Mouse (Mus musculus): Measurements from ENCODE around the gene Sars2.

The Sars2 gene

DNA sequence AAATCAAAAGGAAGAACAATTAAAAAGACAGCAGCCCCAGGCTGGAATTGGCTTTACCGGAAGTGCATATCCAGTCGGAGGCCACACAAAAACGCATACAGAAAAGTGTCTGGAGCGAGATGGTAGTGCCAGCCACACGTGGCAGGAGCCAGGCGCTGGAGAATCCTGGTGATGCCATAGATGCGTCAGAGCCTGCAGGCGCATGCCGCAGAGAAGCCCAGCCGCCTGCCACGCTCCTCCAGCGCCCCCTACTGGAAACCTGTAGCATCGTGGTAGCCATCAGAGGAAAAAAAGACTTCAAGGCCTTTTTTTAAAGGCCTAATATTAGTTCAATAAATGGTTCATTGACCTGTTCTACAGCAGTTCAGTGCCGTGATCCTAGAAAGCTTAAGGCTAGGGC lies 15.2 kb upstream of the Sars2 start:
- in situ Hi-C loops (cut with MboI, MseI) = loop anchor here (10.0 kb wide), 1 partner anchor 122 kb away; no protein-coding TSS in a partner anchor

DNA sequence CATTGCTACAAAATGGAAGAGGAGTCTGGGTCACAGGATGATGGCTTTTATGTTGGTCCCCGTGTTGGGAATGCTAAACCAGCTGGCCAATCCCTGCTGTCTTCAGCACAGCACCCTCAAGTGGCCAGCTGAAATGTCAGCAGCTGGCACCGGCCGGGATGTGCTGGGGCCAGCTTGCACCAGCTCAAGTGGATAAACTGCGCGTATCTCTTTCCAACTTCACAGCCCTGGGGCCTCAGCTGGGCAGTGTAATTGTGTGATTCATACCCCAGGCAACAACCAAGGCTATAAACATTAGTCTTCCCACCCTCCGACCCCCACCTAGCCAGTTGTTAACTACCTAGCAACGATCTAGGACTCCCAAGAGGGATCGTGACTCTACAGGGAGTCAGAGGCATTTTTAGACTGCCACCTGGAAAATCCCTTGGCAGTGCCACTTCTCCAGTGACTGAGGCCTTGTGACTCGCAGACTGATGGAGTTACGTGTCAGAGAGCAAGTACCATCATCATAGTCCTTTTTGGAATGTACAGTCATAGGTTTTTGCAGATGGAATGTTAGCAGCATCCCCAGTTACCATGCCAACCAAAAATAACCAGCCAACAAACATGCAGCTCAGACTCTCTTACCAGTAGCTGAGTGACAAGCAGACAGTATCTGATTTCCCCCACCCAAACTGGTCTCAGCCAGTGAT lies 14.0 kb upstream of the Sars2 start:
- in situ Hi-C loops (cut with MboI, MseI) = loop anchor here (10.0 kb wide), 1 partner anchor 123 kb away; no protein-coding TSS in a partner anchor

DNA sequence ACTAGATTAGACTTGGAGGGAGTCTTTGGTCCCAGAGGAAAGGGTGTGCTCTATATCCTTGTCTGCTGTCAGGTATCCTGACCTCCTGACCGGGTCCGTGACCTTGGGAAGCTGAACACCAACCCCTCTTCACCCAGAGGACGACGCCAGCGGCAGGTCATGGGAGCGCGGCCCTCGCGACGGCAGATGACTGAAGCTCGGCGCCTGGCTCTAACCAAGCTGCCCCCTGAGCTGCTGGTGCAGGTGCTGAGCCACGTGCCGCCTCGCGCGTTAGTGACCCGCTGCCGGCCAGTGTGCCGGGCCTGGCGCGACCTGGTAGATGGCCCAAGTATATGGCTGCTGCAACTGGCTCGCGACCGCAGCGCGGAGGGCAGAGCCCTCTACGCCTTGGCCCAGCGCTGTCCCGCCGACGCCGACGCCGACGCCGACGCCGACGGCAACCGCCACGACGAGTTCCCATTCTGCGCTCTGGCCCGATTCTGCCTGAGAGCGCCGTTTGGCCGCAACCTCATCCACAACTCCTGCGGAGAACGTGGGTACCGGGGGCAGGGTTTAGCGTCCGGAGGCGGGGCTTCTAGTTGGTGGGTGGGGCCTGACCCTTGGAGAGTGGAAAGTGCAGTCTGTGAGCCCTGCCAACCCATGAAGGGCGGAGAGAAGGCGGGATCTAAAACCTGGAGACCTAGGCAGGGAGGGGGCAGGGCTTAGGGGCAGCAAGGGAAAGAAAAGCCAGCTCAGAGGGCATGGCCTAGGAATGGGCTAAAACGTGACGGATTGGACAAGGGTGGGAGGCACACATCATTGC lies 9.2 kb upstream of the Sars2 start:
- in situ Hi-C loops (cut with MboI, MseI) = no loop called here

DNA sequence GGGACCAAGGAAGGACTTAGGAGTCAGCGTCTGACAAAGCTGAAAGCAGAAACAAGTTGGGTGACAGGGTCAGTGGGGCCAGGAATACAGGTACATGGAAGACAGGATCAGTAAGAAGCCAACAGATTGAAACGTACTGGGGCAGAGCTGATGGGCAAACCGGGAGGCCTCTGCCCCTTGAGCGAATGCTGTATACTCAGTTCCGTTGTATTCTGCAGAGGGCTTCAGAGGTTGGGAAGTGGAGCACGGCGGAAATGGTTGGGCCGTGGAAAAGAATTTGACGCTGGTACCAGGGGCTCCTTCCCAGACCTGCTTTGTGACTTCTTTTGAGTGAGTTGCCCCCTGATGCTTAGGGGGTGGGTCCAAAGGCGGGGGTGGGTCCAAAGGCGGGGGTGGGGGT lies 8.6 kb upstream of the Sars2 start:
- in situ Hi-C loops (cut with MboI, MseI) = no loop called here

DNA sequence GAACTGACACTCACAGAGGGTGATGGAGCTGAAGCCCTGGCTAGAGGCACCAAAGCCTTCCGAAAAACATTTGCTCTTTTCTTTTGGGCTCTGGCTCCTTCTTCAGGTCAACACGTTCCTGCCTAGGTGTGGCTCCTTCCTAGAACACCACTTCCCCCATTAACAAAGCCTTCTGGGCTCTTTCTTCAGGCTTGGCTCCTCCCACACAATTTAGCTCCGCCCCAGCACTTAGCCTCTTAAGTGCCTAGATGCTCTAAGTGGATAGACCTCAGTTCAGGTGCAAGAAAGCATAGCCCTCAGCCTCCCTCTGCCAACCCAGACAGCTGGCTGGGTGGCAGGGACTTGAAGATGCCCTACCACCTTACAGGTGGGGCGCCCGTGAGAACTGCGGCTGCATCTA lies 6.1 kb upstream of the Sars2 start:
- in situ Hi-C loops (cut with MboI, MseI) = no loop called here

DNA sequence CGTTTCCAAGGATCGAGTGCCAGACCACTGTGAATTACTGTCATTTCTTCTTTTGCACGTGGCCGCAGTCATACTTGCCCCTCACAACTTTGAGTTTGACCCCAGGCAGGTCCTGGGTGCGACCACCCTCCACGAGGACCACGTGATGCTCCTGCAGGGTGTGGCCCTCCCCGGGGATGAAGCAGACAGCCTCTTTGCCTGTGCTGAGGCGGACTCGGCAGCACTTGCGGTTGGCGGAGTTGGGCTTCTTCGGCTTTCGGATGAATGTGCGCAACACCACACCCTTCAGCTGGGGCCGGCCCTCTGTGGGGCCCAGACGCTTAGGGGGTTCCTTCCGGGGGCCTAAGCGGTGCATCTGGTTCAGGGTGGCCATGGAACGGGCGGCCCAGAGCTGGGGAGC lies 2.0 kb upstream of the Sars2 start:
- in situ Hi-C loops (cut with MboI, MseI) = no loop called here

DNA sequence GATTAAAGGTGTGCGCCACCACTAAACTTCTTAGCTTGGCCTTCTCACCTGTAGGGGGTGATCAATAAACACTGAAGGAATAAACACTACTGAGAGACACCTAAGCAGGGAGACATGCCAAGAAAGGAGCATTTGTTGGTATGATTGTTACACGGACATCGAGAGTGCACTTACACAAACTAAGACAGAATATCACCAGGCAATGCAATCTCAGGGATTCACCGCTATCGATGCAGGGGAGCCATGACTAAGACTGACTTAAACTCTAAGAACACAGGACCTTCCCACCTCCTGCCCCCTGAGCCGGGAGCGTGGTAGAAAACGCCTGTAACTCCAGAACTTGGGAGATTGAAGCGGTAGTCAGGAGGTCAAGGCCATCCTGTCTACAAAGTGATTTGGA lies 843 bp upstream of the Sars2 start:
- in situ Hi-C loops (cut with MboI, MseI) = no loop called here

DNA sequence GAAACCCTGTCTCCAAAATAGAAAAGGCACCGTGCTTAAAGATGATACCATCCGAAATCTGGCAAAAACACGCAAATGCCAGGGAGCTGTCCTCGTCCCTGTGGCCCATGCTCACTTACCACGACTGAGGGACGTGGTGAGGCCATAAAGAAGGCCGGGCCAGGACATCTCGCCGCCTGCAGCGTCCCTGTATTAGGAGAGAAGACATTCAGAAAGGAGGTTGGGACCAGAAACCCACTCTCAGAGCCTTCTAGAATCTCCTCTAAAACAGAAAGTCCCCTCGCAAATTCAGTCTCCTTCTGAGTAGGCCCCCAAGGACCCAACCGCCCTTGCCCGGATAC lies 454 bp upstream of the Sars2 start:
- in situ Hi-C loops (cut with MboI, MseI) = no loop called here

DNA sequence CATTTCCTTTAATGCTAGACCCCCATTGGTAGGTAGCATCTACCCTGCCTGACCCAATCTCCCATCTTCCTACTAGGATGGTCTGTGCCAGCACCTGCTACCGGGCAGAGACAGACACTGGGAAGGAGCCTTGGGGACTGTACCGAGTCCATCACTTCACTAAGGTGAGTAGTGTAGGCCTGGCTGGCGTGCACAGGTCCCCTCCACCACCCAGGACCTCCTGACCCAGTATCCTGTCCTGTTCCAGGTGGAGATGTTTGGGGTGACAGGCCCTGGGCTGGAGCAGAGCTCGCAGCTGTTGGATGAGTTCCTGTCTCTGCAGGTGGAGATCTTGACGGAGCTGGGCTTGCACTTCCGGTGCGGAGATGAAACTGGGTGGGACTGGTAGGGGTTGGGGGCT lies 8.1 kb downstream of the Sars2 start:
- in situ Hi-C loops (cut with MboI, MseI) = loop anchor here (10.0 kb wide), 1 partner anchor 1175 kb away; no protein-coding TSS in a partner anchor

DNA sequence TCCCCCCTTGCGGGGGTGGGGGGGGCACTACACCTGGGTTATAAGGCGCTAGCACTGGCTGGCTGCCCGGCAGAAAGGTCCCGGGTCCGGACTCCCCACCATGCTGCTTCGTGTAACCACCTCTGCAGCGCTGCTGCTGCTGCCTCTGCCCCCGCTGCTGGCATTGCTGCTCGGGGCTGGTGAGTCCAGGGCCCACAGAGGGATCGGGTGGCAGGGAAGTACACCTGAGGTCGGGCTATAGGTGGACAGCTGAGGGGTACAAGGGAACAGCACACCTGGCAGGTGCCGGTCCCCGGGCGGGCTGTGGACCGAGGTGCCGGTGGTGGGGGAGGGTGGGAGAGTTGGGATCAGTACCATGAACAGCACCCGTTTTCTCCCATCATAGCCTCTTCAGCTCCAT lies 14.3 kb downstream of the Sars2 start, which contains the start of gene Ccer2:
Gene Ccer2, plus strand, starts transcription at position 96 of the 400 bp plus-strand sequence.
- in situ Hi-C loops (cut with MboI, MseI) = loop anchor here (10.0 kb wide), 1 partner anchor 1169 kb away; no protein-coding TSS in a partner anchor

DNA sequence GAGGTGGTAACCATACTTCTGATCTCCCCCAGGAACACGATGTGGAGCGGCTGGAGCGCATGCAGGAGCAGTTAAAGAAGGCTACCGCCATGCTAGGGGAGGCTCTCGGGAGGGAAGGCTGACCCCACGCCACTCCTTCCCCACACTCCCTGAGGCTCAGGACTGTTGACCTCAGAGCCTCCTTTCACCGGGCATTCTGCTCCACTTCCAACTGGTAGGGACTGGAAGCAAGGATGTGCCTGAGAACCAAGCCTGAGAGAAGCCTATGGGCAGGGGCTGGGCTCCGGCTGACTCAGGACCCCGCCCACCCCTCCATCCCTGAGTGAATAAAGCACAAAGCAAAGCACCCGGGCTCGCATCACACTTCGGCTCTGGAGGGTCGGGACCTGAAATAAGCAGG lies 16.8 kb downstream of the Sars2 start:
- in situ Hi-C loops (cut with MboI, MseI) = loop anchor here (10.0 kb wide), 1 partner anchor 1166 kb away; no protein-coding TSS in a partner anchor

DNA sequence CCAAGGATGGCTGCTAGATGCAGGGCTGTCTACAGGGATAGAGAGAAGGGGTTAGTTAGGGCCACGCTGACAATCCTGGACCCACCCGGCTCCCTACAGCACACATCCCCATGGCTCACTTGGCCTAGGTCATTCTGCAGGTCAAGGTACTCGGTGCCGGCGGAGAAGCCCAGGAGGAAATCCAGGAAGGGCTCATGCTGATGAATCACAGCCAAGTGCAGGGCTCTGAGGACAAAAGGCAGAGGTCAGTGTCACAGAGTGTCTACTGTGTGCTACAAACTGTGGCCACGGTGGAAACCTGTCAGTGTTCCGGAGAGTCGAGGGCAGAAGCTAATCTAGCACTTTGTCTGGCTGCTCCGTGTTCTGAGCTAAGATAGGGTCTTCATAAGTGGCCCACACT lies 20.1 kb downstream of the Sars2 start:
- in situ Hi-C loops (cut with MboI, MseI) = no loop called here

DNA sequence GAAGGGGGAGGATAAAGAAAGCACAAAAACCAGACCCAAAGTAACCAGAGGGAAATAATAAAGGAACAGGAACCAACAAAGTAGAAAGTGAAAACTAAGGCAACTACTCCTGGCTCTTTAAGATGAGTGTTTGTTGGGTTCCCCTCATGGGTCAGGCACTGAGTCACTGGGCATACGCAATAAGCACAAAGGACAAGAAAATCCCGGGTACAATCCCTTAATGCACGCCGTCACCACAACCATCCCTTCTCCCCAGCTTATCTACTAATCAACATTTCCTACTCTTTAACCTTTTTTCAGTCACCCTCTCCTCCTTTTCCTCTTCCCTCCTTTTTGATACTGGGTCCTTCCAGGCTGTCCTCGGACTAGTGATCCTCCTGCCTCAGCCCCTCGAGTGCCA lies 23.4 kb downstream of the Sars2 start:
- in situ Hi-C loops (cut with MboI, MseI) = no loop called here

DNA sequence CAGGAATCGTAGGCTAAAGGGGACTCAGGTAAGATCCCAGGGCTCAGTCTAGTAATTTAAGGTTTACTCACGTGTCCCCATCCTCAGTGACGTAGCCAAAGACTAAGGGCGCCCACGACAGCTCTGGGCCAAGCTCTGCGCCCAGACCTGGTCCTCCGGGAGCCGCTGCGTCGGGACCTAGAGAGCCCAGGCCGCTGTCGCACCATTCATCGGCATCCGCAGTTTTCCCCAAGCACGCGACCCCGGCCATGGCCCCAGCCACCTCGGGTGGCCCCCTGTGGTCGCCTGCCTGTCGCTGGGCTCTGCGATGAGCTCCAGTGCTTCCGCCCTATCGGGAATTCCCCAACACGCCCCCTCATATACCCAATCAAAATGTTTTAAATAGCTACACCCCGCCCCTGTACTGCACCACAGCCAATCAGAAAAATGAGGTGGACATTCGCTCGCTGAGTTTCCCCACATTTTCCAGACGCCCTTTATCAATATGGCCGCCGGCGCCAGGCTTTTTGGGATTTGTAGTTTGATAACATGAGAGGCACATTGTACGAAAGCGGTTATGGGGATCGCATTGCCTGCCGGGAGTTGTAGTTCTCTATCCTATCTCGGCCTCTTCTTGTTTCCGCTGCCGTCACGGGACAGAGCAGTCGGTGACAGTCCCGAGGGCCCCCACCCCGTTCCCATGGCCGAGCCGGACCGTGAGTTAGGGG lies 24.5 kb downstream of the Sars2 start, which contains the start of gene Sirt2:
Gene Sirt2, plus strand, starts transcription at position 563 of the 707 bp plus-strand sequence.
- in situ Hi-C loops (cut with MboI, MseI) = no loop called here

DNA sequence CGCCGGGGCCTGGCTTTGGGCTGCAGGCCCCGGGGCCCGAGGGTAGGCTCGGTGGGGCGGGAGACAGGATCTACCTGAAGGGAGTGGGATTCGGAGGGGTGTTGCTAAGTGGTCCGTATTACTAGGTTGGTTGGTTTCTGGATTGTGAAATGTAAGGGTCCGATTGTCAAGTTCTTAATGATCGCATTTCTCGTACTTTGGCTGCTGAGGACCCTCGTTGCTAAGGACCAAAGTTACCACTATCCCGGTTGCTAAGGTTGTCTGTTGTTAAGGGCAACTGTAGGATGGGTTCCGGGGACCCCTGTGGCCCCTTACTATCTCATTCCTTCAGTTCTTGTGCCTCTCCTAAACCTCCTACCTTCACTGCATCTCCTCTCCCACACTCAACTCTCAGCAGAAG lies 25.1 kb downstream of the Sars2 start:
- in situ Hi-C loops (cut with MboI, MseI) = no loop called here

DNA sequence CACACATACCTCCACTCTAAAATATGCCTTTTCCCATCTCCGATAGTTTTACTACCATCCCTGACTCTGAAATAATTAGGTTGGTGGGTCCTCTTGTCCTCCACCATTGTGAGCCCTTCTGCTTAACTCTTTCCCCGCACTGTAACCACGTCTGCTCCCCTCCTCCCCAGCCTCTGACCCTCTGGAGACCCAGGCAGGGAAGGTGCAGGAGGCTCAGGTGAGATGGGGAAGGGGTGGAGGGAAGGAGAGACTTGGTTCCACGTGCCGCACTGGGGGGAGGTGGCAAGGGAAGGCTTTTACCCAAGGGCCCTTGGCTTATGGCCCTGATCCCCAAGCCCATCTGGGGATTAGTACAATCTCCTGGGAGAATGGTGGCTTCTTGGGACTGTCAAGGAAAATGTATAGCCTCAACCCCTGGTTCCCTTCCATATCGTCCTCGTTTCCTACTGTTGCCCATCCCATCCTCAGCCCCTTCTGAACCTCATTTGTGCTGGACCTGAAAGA lies 25.7 kb downstream of the Sars2 start, which contains the start of gene Nfkbib:
Gene Nfkbib, minus strand, starts transcription at position 51 of the 504 bp plus-strand sequence.
- in situ Hi-C loops (cut with MboI, MseI) = no loop called here

DNA sequence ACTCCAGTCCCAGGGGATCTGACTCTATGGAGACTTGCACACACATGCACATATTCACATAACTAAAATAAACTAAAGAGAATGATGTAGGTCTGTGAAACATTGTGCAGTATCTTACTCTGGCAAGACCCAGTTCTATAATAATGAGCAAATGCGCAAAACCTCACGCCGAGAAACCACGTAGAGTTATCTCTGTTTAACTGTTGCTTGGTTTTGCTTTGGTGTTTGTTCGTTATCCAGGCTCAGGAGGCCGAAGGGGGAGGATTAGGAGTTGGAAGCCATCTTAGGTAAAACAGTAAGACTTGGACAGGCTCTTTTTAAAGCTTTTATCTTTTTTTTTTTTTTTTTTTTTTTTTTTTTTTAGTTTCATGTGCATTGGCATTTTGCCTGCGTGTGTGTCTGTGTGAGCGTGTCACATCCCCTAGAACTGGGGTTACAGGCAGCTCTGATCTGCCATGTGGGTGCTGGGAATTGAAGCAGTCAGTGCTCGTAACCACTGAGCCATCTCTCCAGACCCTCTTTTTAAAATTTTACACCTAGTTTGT lies 27.7 kb downstream of the Sars2 start:
- in situ Hi-C loops (cut with MboI, MseI) = no loop called here

DNA sequence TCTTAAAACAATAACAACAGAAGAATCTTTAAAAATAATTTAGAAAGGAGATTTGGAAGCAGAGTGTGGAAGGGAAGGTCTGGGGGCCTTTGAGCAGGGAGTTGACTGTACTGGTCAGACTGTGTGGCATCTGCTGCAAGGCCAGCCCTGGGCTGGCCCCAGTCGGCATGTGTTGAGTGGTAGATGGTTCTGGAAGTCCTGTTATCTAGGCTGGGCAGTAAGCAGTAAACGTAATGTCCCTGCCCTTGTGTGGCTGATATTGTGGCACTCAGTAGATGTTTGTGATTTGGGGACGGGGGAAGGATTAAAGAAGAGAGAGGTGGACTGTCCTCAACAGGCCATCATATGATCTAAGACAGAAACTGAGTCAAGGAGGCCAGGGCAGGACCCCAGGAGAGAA lies 28.5 kb downstream of the Sars2 start:
- in situ Hi-C loops (cut with MboI, MseI) = loop anchor here (5.0 kb wide), 1 partner anchor 107 kb away; no protein-coding TSS in a partner anchor

DNA sequence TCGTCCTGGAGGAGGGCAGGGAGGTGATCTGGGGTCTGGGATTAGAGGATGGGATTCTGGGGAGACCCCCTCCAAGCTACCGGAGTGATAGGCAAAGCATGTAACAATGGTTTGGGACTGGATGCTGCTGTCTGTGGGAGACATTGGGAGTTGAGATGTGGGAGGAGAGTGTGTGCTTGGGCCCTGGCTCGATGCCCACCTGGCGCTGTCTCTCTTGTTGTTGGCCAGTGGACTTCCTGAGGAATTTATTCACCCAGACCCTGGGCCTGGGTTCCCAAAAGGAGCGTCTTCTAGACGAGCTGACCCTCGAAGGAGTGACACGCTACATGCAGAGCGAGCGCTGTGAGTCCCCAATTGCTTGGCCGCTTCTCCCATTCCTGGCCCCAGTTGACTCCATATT lies 30.1 kb downstream of the Sars2 start:
- in situ Hi-C loops (cut with MboI, MseI) = loop anchor here (5.0 kb wide), 1 partner anchor 105 kb away; no protein-coding TSS in a partner anchor

DNA sequence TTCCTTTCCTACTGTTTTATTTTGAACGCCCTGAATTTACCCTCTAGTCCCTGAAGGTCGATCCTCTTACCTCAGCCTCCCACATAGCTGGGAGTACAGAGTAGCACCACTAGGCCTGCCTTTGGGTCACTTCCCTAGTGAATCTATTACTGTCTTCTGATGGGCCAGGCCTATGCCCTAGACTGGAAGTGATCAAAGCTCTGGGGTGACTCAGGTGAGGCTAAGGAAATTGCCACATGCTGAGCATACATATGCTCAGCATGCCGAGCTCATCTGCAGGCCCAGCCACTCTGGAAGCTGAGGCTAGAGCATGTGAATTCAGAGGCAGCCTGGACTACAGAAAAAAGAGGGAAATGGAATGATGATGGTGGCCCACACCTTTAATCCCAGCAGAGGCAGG lies 31.4 kb downstream of the Sars2 start:
- in situ Hi-C loops (cut with MboI, MseI) = loop anchor here (5.0 kb wide), 1 partner anchor 104 kb away; no protein-coding TSS in a partner anchor

DNA sequence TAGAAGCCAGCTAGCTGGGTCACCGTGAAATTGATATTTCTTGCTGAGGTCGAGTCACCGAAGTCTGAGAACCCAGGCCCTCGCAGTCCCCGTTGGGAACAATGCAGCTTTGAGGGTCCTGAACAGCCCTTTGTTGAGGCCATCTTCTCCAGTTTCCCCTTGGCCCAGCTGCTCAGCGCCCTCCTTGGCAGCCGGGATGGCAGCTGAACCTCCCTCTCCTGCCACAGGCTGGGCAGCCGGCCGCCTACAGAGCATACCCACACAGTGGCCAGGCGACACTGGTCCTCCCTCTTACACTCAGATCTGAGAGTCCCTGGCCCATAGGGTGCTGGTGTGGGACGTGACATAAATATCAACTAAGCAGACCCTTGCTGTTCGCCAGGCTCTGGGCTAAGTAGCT lies 32.4 kb downstream of the Sars2 start:
- in situ Hi-C loops (cut with MboI, MseI) = loop anchor here (5.0 kb wide), 1 partner anchor 103 kb away; no protein-coding TSS in a partner anchor
